Mouse (Mus musculus) midbrain, embryonic 12.5 days (tissue): ENCODE results near the gene Sept9. TPM values are rescaled to one million over a fixed set of nuclear protein-coding genes. Genes with fewer than 3 reads are reported as not detected.
A peak's percentile ranks its signal among the peaks of the same experiment; 100 is the strongest.

Experiments
- ATAC-seq: fragments of 200-750 bp; cut with Nextera tagmentation; 2 replicates; pipeline ENCODE4 v1.8.0; 2017; ENCODE audit warnings: low read depth, moderate TSS enrichment, moderate library complexity; ENCODE audit not compliant: low FRiP score
- H3K27ac ChIP-seq: fragments of 300-500 bp; sonication (generic); replicated peaks from 2 replicates; pipeline ENCODE4 v1.5.1; 2016; ENCODE audit warnings: mild to moderate bottlenecking
- H3K27me3 ChIP-seq: fragments of 300-500 bp; sonication (generic); 2 replicates; pipeline ENCODE4 v1.6.1; 2016; ENCODE audit warnings: mild to moderate bottlenecking
- H3K36me3 ChIP-seq: fragments of 300-500 bp; sonication (generic); 2 replicates; pipeline ENCODE4 v1.6.1; 2016
- H3K4me1 ChIP-seq: fragments of 300-500 bp; sonication (generic); 2 replicates; pipeline ENCODE4 v1.6.1; 2016
- H3K4me2 ChIP-seq: fragments of 300-500 bp; sonication (generic); replicated peaks from 2 replicates; pipeline ENCODE4 v1.6.1; 2016; ENCODE audit warnings: mild to moderate bottlenecking, moderate library complexity
- H3K4me3 ChIP-seq: fragments of 300-500 bp; sonication (generic); 2 replicates; pipeline ENCODE4 v1.5.1; 2016; ENCODE audit warnings: mild to moderate bottlenecking
- H3K9ac ChIP-seq: fragments of 300-500 bp; sonication (generic); replicated peaks from 2 replicates; pipeline ENCODE4 v1.6.1; 2016; ENCODE audit warnings: mild to moderate bottlenecking, moderate library complexity
- H3K9me3 ChIP-seq: fragments of 300-500 bp; sonication (generic); 2 replicates; pipeline ENCODE4 v1.6.1; 2016; ENCODE audit warnings: mild to moderate bottlenecking
- WGBS: fragments of 180-500 bp; shearing (Covaris S2); methylation state at CpG from one replicate; pipeline ENCODE4 v1.1.7; 2016; 5-methylcytosine and 5-hydroxymethylcytosine counted together
- polyA plus RNA-seq: library from polyadenylated mRNA; unstranded; fragments of >200 nt; fragmentation: Nextera tagmentation; extraction: Ambion mirVana; gene quantifications from 2 replicates; pipeline ENCODE4 v1.2.1, GENCODE M21; 2016

Gene Sept9
- polyA plus RNA-seq, 1 experiment from 2014 or later = 176 TPM

- Histone ChIP-seq H3K27ac (no peak overlapping the region; the same call in 1 of the 2 replicates), H3K9ac (peak overlapping the region; percentile 16; the same call in 1 of the 2 replicates), H3K4me1 (peaks cover 70% of the 10 kb centered on the region), H3K9me3 (no peaks in the 10 kb centered on the region), H3K27me3 (peaks cover 18% of the 10 kb centered on the region), H3K4me2 (peak overlapping the region; percentile 69), H3K36me3 (no peaks in the 10 kb centered on the region), H3K4me3 (no peak overlapping the region)
- ATAC-seq = no peak
- WGBS = 50% methylated on average over 8 of the region's 8 CpGs
Measured at GRCm38 (mm10) chr11:117269053-117269702, 69.7 kb downstream of the Sept9 start.

- ATAC-seq = no peak
- Histone ChIP-seq H3K27me3 (peaks cover 10% of the 10 kb centered on the region), H3K27ac (no peak overlapping the region), H3K9ac (no peak overlapping the region), H3K9me3 (no peaks in the 10 kb centered on the region), H3K36me3 (no peaks in the 10 kb centered on the region), H3K4me3 (no peak overlapping the region), H3K4me2 (no peak overlapping the region), H3K4me1 (peaks cover 66% of the 10 kb centered on the region)
- 80% methylated on average over 6 of the region's 6 CpGs for WGBS
Measured at GRCm38 (mm10) chr11:117269946-117270345, 70.5 kb downstream of the Sept9 start.

- 68% methylated on average over 5 of the region's 5 CpGs for WGBS
- ATAC-seq = no peak
- Histone ChIP-seq H3K9ac (no peak overlapping the region), H3K27ac (no peak overlapping the region), H3K4me2 (no peak overlapping the region), H3K9me3 (no peaks in the 10 kb centered on the region), H3K4me1 (peaks cover 48% of the 10 kb centered on the region), H3K4me3 (no peak overlapping the region), H3K36me3 (no peaks in the 10 kb centered on the region), H3K27me3 (no peaks in the 10 kb centered on the region)
Measured at GRCm38 (mm10) chr11:117274973-117275372, 75.5 kb downstream of the Sept9 start.

- Histone ChIP-seq H3K4me2 (no peak overlapping the region), H3K9ac (0 out of 2 replicates have a peak overlapping the region, but pooled peaks have one; percentile 6), H3K27ac (no peak overlapping the region), H3K9me3 (no peaks in the 10 kb centered on the region), H3K4me1 (peaks cover 50% of the 10 kb centered on the region), H3K36me3 (no peaks in the 10 kb centered on the region), H3K27me3 (no peaks in the 10 kb centered on the region), H3K4me3 (no peak overlapping the region)
- 28% methylated on average over 6 of the region's 6 CpGs for WGBS
- ATAC-seq = no peak
Measured at GRCm38 (mm10) chr11:117275999-117276398, 76.5 kb downstream of the Sept9 start.

GRCm38 (mm10) chr11:117276946-117277345, 77.5 kb downstream of the Sept9 start:
- ATAC-seq = no peak
- WGBS = 70% methylated on average over 8 of the region's 8 CpGs
- no peak overlapping the region for H3K4me2 ChIP-seq
- no peaks in the 10 kb centered on the region for H3K36me3 ChIP-seq
- no peaks in the 10 kb centered on the region for H3K27me3 ChIP-seq
- peaks cover 57% of the 10 kb centered on the region for H3K4me1 ChIP-seq
- no peak overlapping the region; the same call in 1 of the 2 replicates for H3K9ac ChIP-seq
- no peak overlapping the region for H3K4me3 ChIP-seq
- no peak overlapping the region for H3K27ac ChIP-seq
- no peaks in the 10 kb centered on the region for H3K9me3 ChIP-seq

GRCm38 (mm10) chr11:117278113-117278512, 78.7 kb downstream of the Sept9 start:
- Histone ChIP-seq H3K4me3 (no peak overlapping the region), H3K9me3 (no peaks in the 10 kb centered on the region), H3K27ac (no peak overlapping the region), H3K36me3 (no peaks in the 10 kb centered on the region), H3K9ac (peak overlapping the region; percentile 24; the same call in 1 of the 2 replicates), H3K27me3 (no peaks in the 10 kb centered on the region), H3K4me2 (no peak overlapping the region), H3K4me1 (peaks cover 62% of the 10 kb centered on the region)
- no peak for ATAC-seq
- 15% methylated on average over 1 of the region's 1 CpGs for WGBS

- Histone ChIP-seq H3K4me2 (no peak overlapping the region), H3K9me3 (no peaks in the 10 kb centered on the region), H3K4me1 (peaks cover 60% of the 10 kb centered on the region), H3K9ac (no peak overlapping the region), H3K27ac (no peak overlapping the region), H3K4me3 (no peak overlapping the region), H3K36me3 (no peaks in the 10 kb centered on the region), H3K27me3 (no peaks in the 10 kb centered on the region)
- no peak for ATAC-seq
- 49% methylated on average over 13 of the region's 13 CpGs for WGBS
Measured at GRCm38 (mm10) chr11:117278514-117278913, 79.1 kb downstream of the Sept9 start.

GRCm38 (mm10) chr11:117279993-117280392, 80.5 kb downstream of the Sept9 start:
- Histone ChIP-seq H3K27ac (no peak overlapping the region), H3K4me2 (no peak overlapping the region), H3K4me1 (peaks cover 64% of the 10 kb centered on the region), H3K27me3 (no peaks in the 10 kb centered on the region), H3K9ac (no peak overlapping the region), H3K4me3 (no peak overlapping the region), H3K36me3 (no peaks in the 10 kb centered on the region), H3K9me3 (no peaks in the 10 kb centered on the region)
- 69% methylated on average over 4 of the region's 4 CpGs for WGBS
- no peak for ATAC-seq

- 73% methylated on average over 11 of the region's 11 CpGs for WGBS
- H3K27ac ChIP-seq = no peak overlapping the region
- no peak overlapping the region for H3K9ac ChIP-seq
- H3K9me3 ChIP-seq = no peaks in the 10 kb centered on the region
- ATAC-seq = no peak
- no peaks in the 10 kb centered on the region for H3K36me3 ChIP-seq
- no peak overlapping the region for H3K4me3 ChIP-seq
- peaks cover 53% of the 10 kb centered on the region for H3K4me1 ChIP-seq
- no peaks in the 10 kb centered on the region for H3K27me3 ChIP-seq
- H3K4me2 ChIP-seq = no peak overlapping the region
Measured at GRCm38 (mm10) chr11:117283048-117283888, 83.8 kb downstream of the Sept9 start.

- Histone ChIP-seq H3K4me3 (no peak overlapping the region), H3K4me2 (no peak overlapping the region), H3K9me3 (no peaks in the 10 kb centered on the region), H3K36me3 (no peaks in the 10 kb centered on the region), H3K27me3 (no peaks in the 10 kb centered on the region), H3K27ac (0 out of 2 replicates have a peak overlapping the region, but pooled peaks have one; percentile 66), H3K4me1 (peaks cover 46% of the 10 kb centered on the region), H3K9ac (no peak overlapping the region)
- 71% methylated on average over 6 of the region's 6 CpGs for WGBS
- no peak for ATAC-seq
Measured at GRCm38 (mm10) chr11:117283889-117284450, 84.5 kb downstream of the Sept9 start.

- 38% methylated on average over 19 of the region's 19 CpGs for WGBS
- H3K9me3 ChIP-seq = no peaks in the 10 kb centered on the region
- no peak overlapping the region for H3K9ac ChIP-seq
- peaks cover 41% of the 10 kb centered on the region for H3K4me1 ChIP-seq
- no peaks in the 10 kb centered on the region for H3K27me3 ChIP-seq
- no peak overlapping the region for H3K4me2 ChIP-seq
- peak overlapping the region; percentile 66 for H3K27ac ChIP-seq
- H3K36me3 ChIP-seq = 0 out of 2 replicates have a peak, but pooled peaks cover 2% of the 10 kb centered on the region
- H3K4me3 ChIP-seq = no peak overlapping the region
- ATAC-seq = no peak; the same call in 1 of the 2 replicates
Measured at GRCm38 (mm10) chr11:117284721-117285605, 85.5 kb downstream of the Sept9 start.
